Mouse (Mus musculus): ENCODE data around the gene Lrrc59. TPM values are rescaled to one million over a fixed set of nuclear protein-coding genes. Genes with fewer than 3 reads are reported as not detected.
"Not testable (repeated sequence)": the region's sequence is repeated elsewhere in the genome, so short reads cannot be mapped to it uniquely, and the experiment has no call there.

Gene Lrrc59
- polyA plus RNA-seq, 1 experiment from 2014 or later, result 220 TPM

DNA sequence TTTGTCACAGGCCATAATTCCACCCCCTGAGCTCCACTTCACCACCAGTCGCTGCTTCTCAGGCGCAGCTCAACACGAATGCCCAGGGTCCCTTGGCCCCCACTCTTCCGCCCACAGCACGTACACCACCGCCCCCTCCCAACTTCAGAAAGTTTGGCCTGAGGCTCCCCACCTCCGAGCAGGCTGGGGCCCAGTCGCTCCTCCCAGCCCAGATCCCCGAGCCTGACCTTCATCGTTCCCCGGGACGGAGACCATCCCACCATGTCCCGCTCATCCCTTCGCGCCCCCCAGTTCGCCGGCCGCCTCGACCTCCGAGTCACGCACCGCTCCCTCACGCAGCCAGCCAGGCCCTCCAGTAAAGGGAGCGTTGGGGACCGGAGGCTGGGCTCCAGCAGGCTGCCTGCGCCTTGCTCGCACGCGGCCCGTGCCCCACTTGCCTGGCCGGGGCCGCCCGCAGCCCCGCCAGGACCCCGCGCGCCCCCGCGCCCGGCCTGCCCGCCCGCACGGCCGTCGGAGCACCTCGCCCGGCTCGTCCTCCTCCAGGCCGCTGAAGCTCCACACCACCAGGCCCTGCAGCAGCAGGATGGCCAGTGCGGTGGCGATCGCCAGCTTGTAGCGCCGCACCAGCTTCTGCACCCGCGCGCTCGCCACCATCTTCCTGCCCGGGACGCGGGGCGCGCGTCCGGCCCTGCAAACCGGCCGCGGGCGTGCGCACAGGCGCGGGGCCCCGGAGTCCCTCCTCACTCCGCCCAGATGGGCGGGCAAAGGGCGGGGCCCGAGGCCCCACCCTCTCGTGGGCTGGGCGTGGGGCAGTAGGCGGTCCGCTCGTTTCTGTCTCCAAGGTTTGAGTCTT lies 47.4 kb downstream of the Lrrc59 start, which contains the start of gene Xylt2:
Gene Xylt2 (minus strand): TSS at position 762 of the 853 bp plus-strand sequence.
- WGBS, result under 1% methylated on average over 75 of the region's 82 CpGs
- H3K9ac ChIP-seq (ENCODE audit: low read length), result peak within 1 kb of the TSS; percentile 97
- peak; percentile 98 for DNase-seq (ENCODE audit: low spot score)

DNA sequence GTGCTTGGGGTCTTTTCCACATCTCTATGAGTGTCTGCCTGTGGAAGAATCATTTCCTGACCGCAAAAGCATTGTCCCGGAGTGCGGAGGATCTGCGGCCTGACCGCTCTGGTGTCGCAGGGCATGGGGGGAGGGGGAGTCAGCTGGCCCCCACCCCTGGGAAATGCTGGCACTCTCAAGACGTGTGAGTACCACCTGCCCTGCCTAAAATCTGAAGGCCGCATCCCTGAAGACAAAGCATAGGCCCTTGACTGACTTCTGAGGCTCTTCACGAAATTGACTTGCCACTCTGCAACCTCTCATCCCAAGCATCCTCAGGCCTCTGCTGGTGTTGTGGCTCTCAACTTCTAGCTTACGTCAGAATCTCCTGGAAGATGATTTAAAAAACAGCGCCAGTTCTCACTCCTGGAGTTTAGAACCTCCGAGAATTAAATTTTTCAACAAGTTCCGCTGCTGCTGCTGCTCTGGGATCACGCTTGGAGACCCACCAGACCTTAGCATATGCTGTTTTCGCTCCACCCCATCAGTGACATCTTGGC lies 48.1 kb downstream of the Lrrc59 start:
- peak overlapping the region; percentile 83 for H3K4me2 ChIP-seq (ENCODE audit: low read depth)
- H3K4me1 ChIP-seq (ENCODE audit: control insufficient read depth, insufficient read depth, low read length), result peaks cover 11% of the 10 kb centered on the region
- H3K4me3 ChIP-seq (ENCODE audit: low read depth, low read length), result peak overlapping the region; percentile 94
- WGBS, result 34% methylated on average over 15 of the region's 15 CpGs
- DNase-seq (ENCODE audit: low spot score), result no peak
- H3K36me3 ChIP-seq (ENCODE audit: control insufficient read depth, insufficient read depth, low read length), result no peaks in the 10 kb centered on the region; the same call in 1 of the 2 replicates
- peak overlapping the region; percentile 2; the same call in 1 of the 2 replicates for H3K9ac ChIP-seq (ENCODE audit: low read length)
- no peaks in the 10 kb centered on the region for H3K27me3 ChIP-seq (ENCODE audit: control insufficient read depth, insufficient read depth, low read length)
- H3K9me3 ChIP-seq (ENCODE audit: control insufficient read depth, low read length), result no peaks in the 10 kb centered on the region
- no peak for ATAC-seq (ENCODE audit: insufficient read depth, low FRiP score, low TSS enrichment)
- 0 out of 2 replicates have a peak overlapping the region, but pooled peaks have one; percentile 89 for H3K27ac ChIP-seq (ENCODE audit: low read depth, low read length)

More for the DNA sequence above, 47.4 kb downstream of the Lrrc59 start, which contains the start of gene Xylt2:
- H3K27ac ChIP-seq (ENCODE audit: low read depth, low read length), result peak within 1 kb of the TSS; percentile 89
- H3K4me2 ChIP-seq (ENCODE audit: low read depth), result peak within 1 kb of the TSS; percentile 83
- H3K36me3 ChIP-seq (ENCODE audit: control insufficient read depth, insufficient read depth, low read length), result no peaks in the 10 kb centered on the region; the same call in 1 of the 2 replicates
- peak within 1 kb of the TSS; percentile 94 for H3K4me3 ChIP-seq (ENCODE audit: low read depth, low read length)
- H3K4me1 ChIP-seq (ENCODE audit: control insufficient read depth, insufficient read depth, low read length), result peaks cover 11% of the 10 kb centered on the region
- ATAC-seq (ENCODE audit: insufficient read depth, low FRiP score, low TSS enrichment), result peak; percentile 94
- no peaks in the 10 kb centered on the region for H3K9me3 ChIP-seq (ENCODE audit: control insufficient read depth, low read length)
- H3K27me3 ChIP-seq (ENCODE audit: control insufficient read depth, insufficient read depth, low read length), result no peaks in the 10 kb centered on the region

DNA sequence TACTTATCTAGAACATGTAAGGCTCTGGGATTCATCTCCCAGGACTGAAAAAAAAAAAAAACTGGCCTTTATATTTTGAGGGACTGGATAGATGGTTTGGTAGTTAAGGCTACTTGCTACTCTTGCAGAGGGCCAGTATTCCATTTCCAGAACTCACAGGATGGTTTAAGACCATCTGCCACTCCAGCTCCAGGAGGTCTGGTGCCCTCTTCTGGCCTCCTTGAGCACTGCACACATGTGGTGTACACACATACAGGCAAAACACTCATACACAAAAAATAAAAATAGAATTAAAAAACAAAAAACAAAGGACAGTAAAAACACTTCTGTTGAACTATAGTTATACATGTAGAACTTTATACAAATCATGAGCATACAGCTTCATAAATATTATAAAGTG lies 51.1 kb downstream of the Lrrc59 start:
- no peak overlapping the region for H3K4me3 ChIP-seq (ENCODE audit: low read depth, low read length)
- H3K4me1 ChIP-seq (ENCODE audit: control insufficient read depth, insufficient read depth, low read length), result peaks cover 11% of the 10 kb centered on the region
- no peak overlapping the region for H3K27ac ChIP-seq (ENCODE audit: low read depth, low read length)
- H3K27me3 ChIP-seq (ENCODE audit: control insufficient read depth, insufficient read depth, low read length), result no peaks in the 10 kb centered on the region
- H3K9ac ChIP-seq (ENCODE audit: low read length), result no peak overlapping the region
- H3K4me2 ChIP-seq (ENCODE audit: low read depth), result no peak overlapping the region
- no peaks in the 10 kb centered on the region for H3K9me3 ChIP-seq (ENCODE audit: control insufficient read depth, low read length)
- H3K36me3 ChIP-seq (ENCODE audit: control insufficient read depth, insufficient read depth, low read length), result no peaks in the 10 kb centered on the region
- ATAC-seq (ENCODE audit: insufficient read depth, low FRiP score, low TSS enrichment) (no peak), DNase-seq (ENCODE audit: low spot score) (no peak)

DNA sequence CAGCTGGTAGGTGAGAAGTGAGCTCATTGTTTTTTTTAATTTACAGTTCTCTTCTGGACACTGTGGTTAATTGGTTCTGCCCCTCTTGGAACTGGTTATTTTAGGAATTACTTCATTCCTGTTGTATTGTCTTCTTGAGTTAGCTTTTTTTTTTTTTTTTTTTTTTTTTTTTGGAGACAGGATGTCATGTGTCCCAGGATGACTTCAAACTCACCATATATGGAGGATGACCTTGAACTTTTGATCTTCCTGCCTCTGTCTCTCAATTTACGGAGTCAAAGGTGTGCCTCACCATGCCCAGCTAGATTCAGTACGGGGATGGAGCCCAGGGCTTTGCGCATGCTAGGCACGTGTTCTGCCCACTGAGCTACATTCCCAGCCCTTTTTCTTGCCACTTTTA lies 52.1 kb downstream of the Lrrc59 start:
- Histone ChIP-seq H3K9me3 (ENCODE audit: control insufficient read depth, low read length) (no peaks in the 10 kb centered on the region), H3K27ac (ENCODE audit: low read depth, low read length) (no peak overlapping the region), H3K27me3 (ENCODE audit: control insufficient read depth, insufficient read depth, low read length) (no peaks in the 10 kb centered on the region), H3K4me2 (ENCODE audit: low read depth) (no peak overlapping the region), H3K36me3 (ENCODE audit: control insufficient read depth, insufficient read depth, low read length) (no peaks in the 10 kb centered on the region), H3K4me3 (ENCODE audit: low read depth, low read length) (no peak overlapping the region), H3K9ac (ENCODE audit: low read length) (no peak overlapping the region), H3K4me1 (ENCODE audit: control insufficient read depth, insufficient read depth, low read length) (peaks cover under 1% of the 10 kb centered on the region)
- ATAC-seq (ENCODE audit: insufficient read depth, low FRiP score, low TSS enrichment) (no peak), DNase-seq (ENCODE audit: low spot score) (no peak)
- WGBS, result 84% methylated on average over 4 of the region's 4 CpGs

DNA sequence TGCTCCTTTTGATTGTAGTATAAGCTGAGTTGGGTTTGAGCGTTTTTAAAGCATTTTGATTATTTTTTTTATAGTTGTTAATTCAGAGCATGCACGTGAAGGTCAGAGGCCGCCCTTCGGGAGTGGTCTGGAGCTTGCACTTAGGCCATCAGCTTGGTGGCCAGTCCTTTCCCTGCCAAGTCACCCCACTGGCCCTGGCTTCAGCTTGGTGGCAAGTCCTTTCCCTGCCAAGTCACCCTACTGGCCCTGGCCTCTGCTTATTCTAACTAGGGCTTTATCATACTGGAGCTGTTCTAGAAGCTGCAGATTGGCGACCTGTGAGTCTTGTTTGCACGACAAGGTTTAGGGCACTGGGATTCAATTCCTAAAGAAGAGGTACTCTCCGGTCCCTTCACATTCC lies 52.9 kb downstream of the Lrrc59 start:
- WGBS, result 81% methylated on average over 7 of the region's 7 CpGs
- H3K9me3 ChIP-seq (ENCODE audit: control insufficient read depth, low read length), result no peaks in the 10 kb centered on the region
- no peaks in the 10 kb centered on the region for H3K4me1 ChIP-seq (ENCODE audit: control insufficient read depth, insufficient read depth, low read length)
- no peak for ATAC-seq (ENCODE audit: insufficient read depth, low FRiP score, low TSS enrichment)
- H3K4me3 ChIP-seq (ENCODE audit: low read depth, low read length), result no peak overlapping the region
- no peaks in the 10 kb centered on the region for H3K27me3 ChIP-seq (ENCODE audit: control insufficient read depth, insufficient read depth, low read length)
- H3K4me2 ChIP-seq (ENCODE audit: low read depth), result no peak overlapping the region
- no peak for DNase-seq (ENCODE audit: low spot score)
- no peaks in the 10 kb centered on the region for H3K36me3 ChIP-seq (ENCODE audit: control insufficient read depth, insufficient read depth, low read length)
- H3K9ac ChIP-seq (ENCODE audit: low read length), result no peak overlapping the region
- H3K27ac ChIP-seq (ENCODE audit: low read depth, low read length), result no peak overlapping the region

DNA sequence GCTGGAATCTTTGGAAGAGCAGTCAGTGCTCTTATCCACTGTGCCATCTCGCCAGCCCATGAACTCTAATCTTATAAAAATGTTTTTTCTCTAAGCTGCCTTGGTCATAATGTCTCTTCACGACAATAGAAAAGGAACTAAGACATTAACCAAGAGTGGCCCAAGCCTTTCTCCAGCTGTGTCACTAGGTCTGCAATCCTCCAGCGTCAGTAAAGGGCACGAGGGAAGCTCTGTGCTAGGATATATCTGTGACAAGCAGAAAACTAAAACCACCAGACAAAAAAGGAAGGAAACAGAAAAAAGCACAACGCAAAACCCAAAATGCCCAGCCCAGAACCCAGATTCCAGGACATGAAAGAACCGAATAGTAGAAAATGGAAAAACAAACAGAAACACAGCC lies 57.6 kb downstream of the Lrrc59 start:
- 88% methylated on average over 6 of the region's 6 CpGs for WGBS
- Histone ChIP-seq H3K36me3 (ENCODE audit: control insufficient read depth, insufficient read depth, low read length) (no peaks in the 10 kb centered on the region), H3K4me1 (ENCODE audit: control insufficient read depth, insufficient read depth, low read length) (no peaks in the 10 kb centered on the region), H3K4me3 (ENCODE audit: low read depth, low read length) (no peak overlapping the region), H3K27me3 (ENCODE audit: control insufficient read depth, insufficient read depth, low read length) (no peaks in the 10 kb centered on the region), H3K9me3 (ENCODE audit: control insufficient read depth, low read length) (no peaks in the 10 kb centered on the region), H3K27ac (ENCODE audit: low read depth, low read length) (no peak overlapping the region), H3K9ac (ENCODE audit: low read length) (no peak overlapping the region), H3K4me2 (ENCODE audit: low read depth) (no peak overlapping the region)
- no peak for DNase-seq (ENCODE audit: low spot score)
- ATAC-seq (ENCODE audit: insufficient read depth, low FRiP score, low TSS enrichment), result no peak

DNA sequence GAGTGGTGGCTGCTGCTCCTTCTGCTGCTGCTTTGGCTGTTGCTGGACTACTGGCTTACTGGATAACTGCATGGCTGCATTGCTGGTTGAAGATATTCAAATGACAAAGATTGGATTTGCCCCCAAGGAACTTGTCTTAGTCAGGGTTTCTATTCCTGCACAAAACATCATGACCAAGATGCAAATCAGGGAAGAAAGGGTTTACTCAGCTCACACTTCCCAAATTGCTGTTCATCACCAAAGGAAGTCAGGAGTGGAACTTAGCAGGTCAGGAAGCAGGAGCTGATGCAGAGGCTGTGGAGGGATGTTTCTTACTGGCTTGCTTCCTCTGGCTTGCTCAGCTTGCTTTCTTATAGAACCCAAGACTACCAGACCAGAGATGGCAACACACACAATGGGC lies 62.9 kb downstream of the Lrrc59 start:
- DNase-seq (ENCODE audit: low spot score); H3K4me3 ChIP-seq (ENCODE audit: low read depth, low read length); H3K4me2 ChIP-seq (ENCODE audit: low read depth); H3K4me1 ChIP-seq (ENCODE audit: control insufficient read depth, insufficient read depth, low read length); H3K27me3 ChIP-seq (ENCODE audit: control insufficient read depth, insufficient read depth, low read length); ATAC-seq (ENCODE audit: insufficient read depth, low FRiP score, low TSS enrichment); H3K27ac ChIP-seq (ENCODE audit: low read depth, low read length); H3K9ac ChIP-seq (ENCODE audit: low read length); H3K9me3 ChIP-seq (ENCODE audit: control insufficient read depth, low read length); H3K36me3 ChIP-seq (ENCODE audit: control insufficient read depth, insufficient read depth, low read length): not testable (repeated sequence)

All from neural tube, embryonic 11.5 days (tissue).